Mouse (Mus musculus) neutrophil, adult 65 days (primary cell): Measurements from ENCODE around the gene Olfr136. TPM values are rescaled to one million over a fixed set of nuclear protein-coding genes. Genes with fewer than 3 reads are reported as not detected.

Experiments used
- total RNA-seq: library from RNA; stranded (reverse); gene quantifications from 2 replicates; pipeline ENCODE4 v1.2.4, GENCODE M21; 2023

Gene Olfr136
- not detected in 2 replicates for total RNA-seq

DNA sequence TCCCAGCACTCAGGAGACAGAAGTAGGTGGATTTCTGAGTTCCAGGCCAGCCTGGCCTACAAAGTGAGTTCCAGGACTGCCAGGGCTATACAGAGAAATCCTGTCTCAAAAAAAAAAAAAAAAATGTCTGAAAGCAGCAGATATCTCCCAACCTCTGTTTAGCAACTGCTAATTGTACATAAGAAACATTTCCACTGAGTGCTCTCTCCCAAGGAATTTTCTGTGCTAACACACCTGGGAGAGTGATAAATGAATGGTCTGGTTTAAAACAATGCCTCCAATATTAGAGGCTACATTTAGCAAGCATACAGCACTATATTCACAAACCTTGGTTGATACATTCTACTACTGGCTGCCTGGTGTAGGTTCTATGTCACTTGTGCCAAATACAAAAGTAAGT, at the start of gene Olfr136:
TSS of gene Olfr136 (plus strand) at position 301 of the 400 bp plus-strand sequence.

DNA sequence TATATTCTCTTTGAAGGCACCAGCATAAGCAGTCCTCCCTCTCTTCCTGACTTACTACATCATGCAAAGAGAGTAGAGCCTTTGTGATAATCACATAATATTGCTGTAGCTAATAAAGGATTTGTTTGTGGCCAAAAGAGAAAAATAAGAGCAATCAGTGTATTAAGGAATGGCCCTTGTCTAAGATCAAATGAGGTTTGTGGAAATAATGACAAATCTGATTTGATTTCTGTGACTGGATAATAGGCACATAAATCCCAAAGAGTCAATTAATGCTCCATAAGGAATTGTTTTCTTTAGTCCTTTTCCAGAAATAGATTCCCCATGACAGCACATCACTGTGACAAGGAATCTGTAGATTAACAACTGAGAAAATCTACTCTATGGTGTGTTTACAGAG, 22.2 kb upstream of the Olfr136 start, which contains the start of gene Olfr137:
TSS of gene Olfr137 (minus strand) at position 101 of the 400 bp plus-strand sequence.

Other genes starting within 250 kb of the Olfr136 start
- gene Olfr131, start 241.1 kb upstream of the Olfr136 start, total RNA-seq, result not detected in 2 replicates
- not detected in 2 replicates for gene Olfr132, start 195.3 kb upstream of the Olfr136 start, total RNA-seq
- gene Olfr133, start 184.6 kb upstream of the Olfr136 start, total RNA-seq, result not detected in 2 replicates
- gene Olfr134, start 158.4 kb upstream of the Olfr136 start, total RNA-seq, result not detected in 2 replicates
- gene Olfr135, start 125.5 kb upstream of the Olfr136 start, total RNA-seq, result not detected in 2 replicates
- gene Olfr138, start 68.8 kb upstream of the Olfr136 start, total RNA-seq, result not detected in 2 replicates
- not detected in 2 replicates for gene Olfr137, start 22.3 kb upstream of the Olfr136 start, total RNA-seq
- not detected in 2 replicates for gene Esp36, start 90.4 kb downstream of the Olfr136 start, total RNA-seq
- gene Esp34, start 224.4 kb downstream of the Olfr136 start, total RNA-seq, result not detected in 2 replicates